Mouse (Mus musculus) CH12.LX (cell line): ENCODE results near the gene Taar1. TPM values are rescaled to one million over a fixed set of nuclear protein-coding genes. Genes with fewer than 3 reads are reported as not detected.

Experiments used
- DNase-seq: peaks from one replicate; pipeline ENCODE4 v3.0.0-alpha.2; 2013; ENCODE audit errors: extremely low read depth
- H3K27ac ChIP-seq: 2 replicates; pipeline ENCODE4 v1.5.1; 2012; ENCODE audit warnings: low read depth, mild to moderate bottlenecking, control low read depth, moderate library complexity; ENCODE audit not compliant: insufficient read depth
- H3K27me3 ChIP-seq: replicated peaks from 2 replicates; pipeline ENCODE3; 2012; ENCODE audit warnings: inconsistent platforms
- H3K36me3 ChIP-seq, 2 experiments: replicated peaks in 1 of 2; 2 replicates each; pipeline versions ENCODE3 to v1.6.1; 2012; ENCODE audit warnings: inconsistent platforms in 1 of 2, low read length in 1 of 2, mild to moderate bottlenecking in 1 of 2, mixed read lengths in 1 of 2, moderate library complexity in 1 of 2; ENCODE audit not compliant: control insufficient read depth in 1 of 2, insufficient read depth in 1 of 2
- H3K4me1 ChIP-seq, 2 experiments: 2 replicates each; pipeline ENCODE4 v1.6.1; 2012; ENCODE audit warnings: inconsistent platforms in 1 of 2, moderate library complexity in 1 of 2; ENCODE audit not compliant: insufficient read depth in 2 of 2, control insufficient read depth in 1 of 2
- H3K4me2 ChIP-seq: 2 replicates; pipeline ENCODE4 v1.6.1; 2012; ENCODE audit warnings: low read depth, mild to moderate bottlenecking, control low read depth; ENCODE audit not compliant: poor library complexity, insufficient read depth, severe bottlenecking
- H3K4me3 ChIP-seq, 3 experiments: fragments of 150-350 bp in 1 of 3; sonication (generic) in 1 of 3; replicated peaks in 1 of 3; 2 replicates each; pipeline versions ENCODE3 to v1.5.1; 2011 to 2012; ENCODE audit warnings: low read depth in 2 of 3, low read length in 2 of 3, mild to moderate bottlenecking in 2 of 3, moderate library complexity in 2 of 3, control low read depth in 1 of 3, improper control_type of control experiment in 1 of 3, inconsistent platforms in 1 of 3, mixed read lengths in 1 of 3; ENCODE audit not compliant: poor library complexity in 1 of 3
- H3K79me2 ChIP-seq: replicated peaks from 2 replicates; pipeline ENCODE4 v1.6.1; 2012; ENCODE audit warnings: mild to moderate bottlenecking, moderate library complexity; ENCODE audit not compliant: control insufficient read depth, poor library complexity, insufficient read depth, severe bottlenecking; ENCODE audit errors: extremely low read depth
- H3K9ac ChIP-seq: 2 replicates; pipeline ENCODE4 v1.6.1; 2012; ENCODE audit warnings: low read depth, mild to moderate bottlenecking, control low read depth, moderate library complexity; ENCODE audit not compliant: insufficient read depth
- H3K9me3 ChIP-seq: replicated peaks from 2 replicates; pipeline ENCODE3; 2012; ENCODE audit warnings: low read length, inconsistent platforms, mixed read lengths
- CHD2 ChIP-seq: IDR thresholded peaks from 2 replicates; pipeline ENCODE4 v1.6.1; 2011; ENCODE audit warnings: low read length, improper control_type of control experiment
- CTCF ChIP-seq, 2 experiments: IDR thresholded peaks in 1 of 2; conservative IDR thresholded peaks in 1 of 2; 2 replicates each; pipeline ENCODE4 v1.5.1; 2011 to 2012; ENCODE audit warnings: low read depth in 2 of 2, low read length in 2 of 2, improper control_type of control experiment in 1 of 2, inconsistent platforms in 1 of 2, mild to moderate bottlenecking in 1 of 2, moderate library complexity in 1 of 2
- E2F4 ChIP-seq: IDR thresholded peaks from 2 replicates; pipeline ENCODE4 v1.6.1; 2011; ENCODE audit warnings: low read depth, low read length, improper control_type of control experiment; ENCODE audit not compliant: insufficient replicate concordance
- GABPA ChIP-seq: IDR thresholded peaks from 2 replicates; pipeline ENCODE4 v1.6.1; 2012; ENCODE audit warnings: low read depth, low read length, improper control_type of control experiment, inconsistent platforms; ENCODE audit not compliant: insufficient replicate concordance
- IRF4 ChIP-seq: IDR thresholded peaks from 2 replicates; pipeline ENCODE4 v1.6.1; 2014; ENCODE audit warnings: low read depth, mild to moderate bottlenecking, inconsistent platforms, low read length, improper control_type of control experiment
- JUN ChIP-seq: IDR thresholded peaks from 2 replicates; pipeline ENCODE4 v1.6.1; 2011; ENCODE audit warnings: low read depth, mild to moderate bottlenecking, low read length, improper control_type of control experiment, moderate library complexity; ENCODE audit not compliant: insufficient read depth
- MAZ ChIP-seq: IDR thresholded peaks from 2 replicates; pipeline ENCODE4 v1.6.1; 2012; ENCODE audit warnings: low read depth, mild to moderate bottlenecking, inconsistent platforms, low read length, improper control_type of control experiment, moderate library complexity
- MXI1 ChIP-seq: IDR thresholded peaks from 2 replicates; pipeline ENCODE4 v1.6.1; 2011; ENCODE audit warnings: mild to moderate bottlenecking, low read depth, low read length, improper control_type of control experiment
- MYC ChIP-seq: IDR thresholded peaks from 2 replicates; pipeline ENCODE4 v1.6.1; 2011; ENCODE audit warnings: low read depth, mild to moderate bottlenecking, improper control_type of control experiment, low read length
- PAX5 ChIP-seq: IDR thresholded peaks from 2 replicates; pipeline ENCODE4 v1.6.1; 2012; ENCODE audit warnings: low read length, inconsistent platforms, mixed read lengths
- POLR2AphosphoS2 ChIP-seq: IDR thresholded peaks from 2 replicates; pipeline ENCODE4 v1.6.1; 2011; ENCODE audit warnings: low read depth, low read length, improper control_type of control experiment
- RCOR1 ChIP-seq: conservative IDR thresholded peaks from 2 replicates; pipeline ENCODE4 v1.6.1; 2012; ENCODE audit warnings: low read depth, mild to moderate bottlenecking, inconsistent platforms, low read length, improper control_type of control experiment
- USF2 ChIP-seq: conservative IDR thresholded peaks from 2 replicates; pipeline ENCODE4 v1.6.1; 2011; ENCODE audit warnings: low read depth, low read length, improper control_type of control experiment
- ZC3H11A ChIP-seq: IDR thresholded peaks from 2 replicates; pipeline ENCODE4 v1.6.1; 2012; ENCODE audit warnings: low read depth, mild to moderate bottlenecking, inconsistent platforms, low read length, improper control_type of control experiment
- ZKSCAN1 ChIP-seq: IDR thresholded peaks from 2 replicates; pipeline ENCODE4 v1.6.1; 2012; ENCODE audit warnings: low read depth, inconsistent platforms, low read length, improper control_type of control experiment, borderline replicate concordance
- ZMIZ1 ChIP-seq: IDR thresholded peaks from 2 replicates; pipeline ENCODE4 v1.6.1; 2012; ENCODE audit warnings: low read depth, mild to moderate bottlenecking, inconsistent platforms, low read length, improper control_type of control experiment
- dilution Hi-C: fragments of 300-500 bp; cut with MboI; formaldehyde crosslinking; loops from 2 replicates; pipeline ENCODE4 v1.14.3; 2020; ENCODE audit warnings: low sequenced_read_pairs; ENCODE audit not compliant: extremely low pct_unique_long_range_greater_than_20kb, extremely low pct_ligation_motif_present
- in situ Hi-C: fragments of 300-500 bp; cut with MboI; formaldehyde crosslinking; loops from 3 replicates; pipeline ENCODE4 v1.14.3; 2019; ENCODE audit warnings: low sequenced_read_pairs, low pct_ligation_motif_present, low pct_unique_long_range_greater_than_20kb, mixed read lengths
- polyA plus RNA-seq: library from polyadenylated mRNA; unstranded; fragments of >175 nt; gene quantifications from 2 replicates; pipeline ENCODE4 v1.2.1, GENCODE M21; 2012; ENCODE audit warnings: low read depth; ENCODE audit not compliant: insufficient read length
- total RNA-seq, 2 experiments: library from RNA; depleted of rRNA; stranded (reverse); fragments of 300-350 nt in 1 of 2; fragments of >200 nt in 1 of 2; gene quantifications; 2 replicates each; pipeline ENCODE4 v1.2.3; 2012 to 2014

The Taar1 gene
- total and polyA plus RNA-seq, 3 experiments, result not detected

GRCm38 (mm10) chr10:23922468-23922867, 2.3 kb downstream of the Taar1 start:
- Histone ChIP-seq H3K27me3 (no peaks in the 10 kb centered on the region), H3K4me1 (no peaks in the 10 kb centered on the region; a peak in 1 of 4 replicates), H3K4me2 (no peak overlapping the region), H3K9me3 (no peaks in the 10 kb centered on the region), H3K4me3 (no peak overlapping the region), H3K79me2 (no peaks in the 10 kb centered on the region), H3K36me3 (no peaks in the 10 kb centered on the region), H3K27ac (no peak overlapping the region), H3K9ac (no peak overlapping the region)
- in situ Hi-C loops, result no loop called here
- TF ChIP-seq ZMIZ1, result no peak
- no peak for TF ChIP-seq MYC
- no peak for TF ChIP-seq MAZ
- TF ChIP-seq E2F4, result no peak
- no peak for TF ChIP-seq MXI1
- TF ChIP-seq RCOR1, result no peak
- TF ChIP-seq GABPA, result no peak
- TF ChIP-seq PAX5, result no peak
- no peak for TF ChIP-seq IRF4
- no peak for TF ChIP-seq CHD2
- no peak for TF ChIP-seq ZC3H11A
- no peak for TF ChIP-seq JUN
- dilution Hi-C loops, result no loop called here
- DNase-seq, result no peak

- Histone ChIP-seq H3K79me2 (no peaks in the 10 kb centered on the region), H3K4me2 (no peak overlapping the region)
- TF ChIP-seq E2F4 (no peak), POLR2AphosphoS2 (no peak), CTCF (conservative IDR thresholded peaks at IDR 0.05 in 1 of 2, IDR thresholded peaks at IDR 0.05 in 1 of 2; ENCODE audit: low read depth in 2 of 2, low read length in 2 of 2) (no peak), ZKSCAN1 (no peak), ZC3H11A (no peak), USF2 (no peak), IRF4 (no peak), CHD2 (no peak)
- TF ChIP-seq, all 38 proteins: peak for 0
- Histone ChIP-seq H3K9me3 (no peaks in the 10 kb centered on the region), H3K27ac (no peak overlapping the region), H3K36me3 (no peaks in the 10 kb centered on the region), H3K4me3 (no peak overlapping the region), H3K9ac (no peak overlapping the region), H3K27me3 (no peaks in the 10 kb centered on the region), H3K4me1 (peaks cover 0 to 3% of the 10 kb centered on the region in 2 experiments; a peak in 2 of 4 replicates)
- in situ Hi-C loops, result no loop called here
- dilution Hi-C loops, result no loop called here
- DNase-seq, result no peak
Measured at GRCm38 (mm10) chr10:23923941-23924340, 3.8 kb downstream of the Taar1 start.
